Mouse (Mus musculus) gastrocnemius, adult 8-10 months (tissue): ENCODE results near the gene Pex11a. TPM values are rescaled to one million over a fixed set of nuclear protein-coding genes. Genes with fewer than 3 reads are reported as not detected.
A peak's percentile ranks its signal among the peaks of the same experiment; 100 is the strongest.
"Not testable (repeated sequence)": the region's sequence is repeated elsewhere in the genome, so short reads cannot be mapped to it uniquely, and the experiment has no call there.

Experiments used
- DNase-seq, 2 experiments: peaks; one replicate each; pipeline ENCODE4 v3.0.0; 2022; ENCODE audit warnings: low spot score in 2 of 2
- total RNA-seq, 4 experiments: library from RNA; stranded (reverse); gene quantifications; 2 replicates each; pipeline ENCODE4 v1.2.4; 2022

Pex11a gene
- 10 to 100 TPM; 12.3 to 17.2 (median 12.7) TPM for total RNA-seq

GRCm38 (mm10) chr7:79742659-79743536 lies at the start of gene Pex11a, which contains the start of gene Wdr93:
Gene Pex11a, minus strand, starts transcription at chr7:79743131.
Gene Wdr93, plus strand, starts transcription at chr7:79743163.
- DNase-seq: peak; percentile 52 to 59

- not testable (repeated sequence) for DNase-seq
Measured at GRCm38 (mm10) chr7:79789812-79790211, 46.9 kb upstream of the Pex11a start.

- DNase-seq: peak; percentile 25 to 42
Measured at GRCm38 (mm10) chr7:79786295-79786694, 43.4 kb upstream of the Pex11a start.

- no peak for DNase-seq
Measured at GRCm38 (mm10) chr7:79782516-79782855, 39.6 kb upstream of the Pex11a start.

GRCm38 (mm10) chr7:79781826-79782515 lies 39.0 kb upstream of the Pex11a start:
- DNase-seq: no peak

- peak; percentile 48 to 62 for DNase-seq
Measured at GRCm38 (mm10) chr7:79780647-79781626, 38.0 kb upstream of the Pex11a start.

GRCm38 (mm10) chr7:79771561-79772512 lies 28.9 kb upstream of the Pex11a start:
- no peak for DNase-seq

- DNase-seq: no peak
Measured at GRCm38 (mm10) chr7:79769664-79770063, 26.7 kb upstream of the Pex11a start.

- DNase-seq: no peak
Measured at GRCm38 (mm10) chr7:79765991-79766390, 23.1 kb upstream of the Pex11a start.

- DNase-seq: no peak
Measured at GRCm38 (mm10) chr7:79762106-79762505, 19.2 kb upstream of the Pex11a start.

- no peak for DNase-seq
Measured at GRCm38 (mm10) chr7:79761124-79761876, 18.4 kb upstream of the Pex11a start.

- DNase-seq: no peak
Measured at GRCm38 (mm10) chr7:79759766-79760165, 16.8 kb upstream of the Pex11a start.

- DNase-seq: no peak
Measured at GRCm38 (mm10) chr7:79758176-79758575, 15.2 kb upstream of the Pex11a start.

- no peak for DNase-seq
Measured at GRCm38 (mm10) chr7:79756334-79756733, 13.4 kb upstream of the Pex11a start.

- no peak for DNase-seq
Measured at GRCm38 (mm10) chr7:79749511-79749910, 6.6 kb upstream of the Pex11a start.

- no peak for DNase-seq
Measured at GRCm38 (mm10) chr7:79747659-79748058, 4.7 kb upstream of the Pex11a start.

GRCm38 (mm10) chr7:79744585-79744984 lies 1.7 kb upstream of the Pex11a start:
- DNase-seq: no peak

GRCm38 (mm10) chr7:79744051-79744450 lies 1.1 kb upstream of the Pex11a start:
- DNase-seq: no peak

GRCm38 (mm10) chr7:79742277-79742658 lies 663 bp downstream of the Pex11a start:
- DNase-seq: no peak
